Mouse (Mus musculus) CD4-positive, CD25-positive, alpha-beta regulatory T cell (primary cell): ENCODE data around the gene BC034090. TPM values are rescaled to one million over a fixed set of nuclear protein-coding genes. Genes with fewer than 3 reads are reported as not detected.

Experiments used
- polyA plus RNA-seq: library from polyadenylated mRNA; unstranded; fragments of 100-300 nt; shearing (Covaris generic); gene quantifications from one replicate; pipeline ENCODE4 v1.2.1, GENCODE M21; 2017

BC034090 gene
- polyA plus RNA-seq, result 1.0 TPM

GRCm38 (mm10) chr1:155243797-155244770 lies at the start of gene BC034090:
TSS of gene BC034090 (minus strand) at chr1:155244444.

Other genes starting within 250 kb of the BC034090 start
- gene Ier5, start 144.8 kb downstream of the BC034090 start, polyA plus RNA-seq, result 152 TPM
- gene Mr1, start 97.6 kb downstream of the BC034090 start, polyA plus RNA-seq, result 22.7 TPM
- gene Stx6, start 85.7 kb downstream of the BC034090 start, polyA plus RNA-seq, result 126 TPM
- gene Xpr1, start 173.0 kb upstream of the BC034090 start, polyA plus RNA-seq, result 33.9 TPM